Mouse (Mus musculus) erythroblast, embryonic 14.5 days (primary cell): Measurements from ENCODE around the gene Sart3. TPM values are rescaled to one million over a fixed set of nuclear protein-coding genes. Genes with fewer than 3 reads are reported as not detected.
"Not testable (repeated sequence)": the region's sequence is repeated elsewhere in the genome, so short reads cannot be mapped to it uniquely, and the experiment has no call there.

Experiments
- H3K27me3 ChIP-seq: 2 replicates; pipeline ENCODE4 v1.6.1; 2012; ENCODE audit warnings: inconsistent platforms; ENCODE audit not compliant: control insufficient read depth
- H3K36me3 ChIP-seq: 2 replicates; pipeline ENCODE4 v1.6.1; 2012; ENCODE audit warnings: mild to moderate bottlenecking, inconsistent platforms; ENCODE audit not compliant: control insufficient read depth
- H3K4me1 ChIP-seq: 2 replicates; pipeline ENCODE4 v1.6.1; 2012; ENCODE audit warnings: inconsistent platforms; ENCODE audit not compliant: control insufficient read depth
- H3K4me3 ChIP-seq: replicated peaks from 2 replicates; pipeline ENCODE3; 2012; ENCODE audit warnings: moderate library complexity, mild to moderate bottlenecking, inconsistent platforms
- H3K9me3 ChIP-seq: 2 replicates; pipeline ENCODE4 v1.6.1; 2012; ENCODE audit warnings: low read length, inconsistent platforms, mixed read lengths; ENCODE audit not compliant: control insufficient read depth
- GATA1 ChIP-seq: IDR thresholded peaks from 2 replicates; pipeline ENCODE4 v1.6.1; 2012; ENCODE audit warnings: low read length, inconsistent platforms, mixed read lengths
- TAL1 ChIP-seq: IDR thresholded peaks from 3 replicates; pipeline ENCODE4 v1.6.1; 2012; ENCODE audit warnings: low read length, inconsistent platforms, mixed read lengths
- polyA plus RNA-seq: library from polyadenylated mRNA; stranded (reverse); fragments of >175 nt; gene quantifications from 2 replicates; pipeline ENCODE4 v1.2.3, GENCODE M21; 2012

Sart3 gene
- polyA plus RNA-seq, 1 experiment = 2.2 TPM

DNA sequence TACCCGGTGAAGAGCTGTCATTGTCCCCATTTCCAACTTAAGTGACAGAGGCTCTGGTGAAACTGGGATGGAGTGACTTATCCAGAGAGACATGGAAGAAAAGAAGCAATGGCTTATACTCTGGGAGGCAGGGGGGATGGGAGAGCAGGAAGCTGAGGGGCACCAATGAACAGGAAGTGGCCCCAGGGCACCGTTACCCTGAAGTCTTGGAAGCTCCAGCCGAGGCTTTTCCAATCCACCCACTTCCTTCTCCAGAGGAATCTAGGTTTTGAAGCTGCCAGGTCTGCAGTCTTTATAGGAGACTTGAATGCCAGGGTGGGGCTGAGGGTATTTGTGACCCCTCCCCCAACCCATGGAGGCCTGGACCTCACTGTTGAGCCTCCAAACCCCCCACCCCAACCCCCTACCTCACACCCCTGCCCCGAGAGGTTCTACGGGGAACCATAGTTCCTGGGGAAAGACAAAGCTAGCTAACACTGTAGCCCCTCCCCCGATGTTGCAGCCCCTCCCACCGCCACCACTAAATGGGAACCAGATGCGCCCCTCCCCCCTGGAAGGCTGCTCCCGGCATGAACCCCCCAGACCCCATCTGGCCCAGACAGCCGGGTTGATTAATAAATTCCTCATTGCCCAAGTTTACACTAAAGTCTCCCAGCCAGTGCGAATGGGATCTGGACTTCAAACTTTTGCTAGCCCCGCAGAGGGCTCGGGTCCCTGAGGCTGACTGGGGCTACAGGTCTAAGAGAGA lies 24.3 kb upstream of the Sart3 start:
- peaks cover 2% of the 10 kb centered on the region; the same call in 1 of the 2 replicates for H3K4me1 ChIP-seq
- H3K36me3 ChIP-seq = no peaks in the 10 kb centered on the region
- H3K4me3 ChIP-seq = no peak overlapping the region
- peaks cover 3% of the 10 kb centered on the region; the same call in 1 of the 2 replicates for H3K9me3 ChIP-seq
- peaks cover 18% of the 10 kb centered on the region for H3K27me3 ChIP-seq
- TF ChIP-seq TAL1 (no peak), GATA1 (no peak)

DNA sequence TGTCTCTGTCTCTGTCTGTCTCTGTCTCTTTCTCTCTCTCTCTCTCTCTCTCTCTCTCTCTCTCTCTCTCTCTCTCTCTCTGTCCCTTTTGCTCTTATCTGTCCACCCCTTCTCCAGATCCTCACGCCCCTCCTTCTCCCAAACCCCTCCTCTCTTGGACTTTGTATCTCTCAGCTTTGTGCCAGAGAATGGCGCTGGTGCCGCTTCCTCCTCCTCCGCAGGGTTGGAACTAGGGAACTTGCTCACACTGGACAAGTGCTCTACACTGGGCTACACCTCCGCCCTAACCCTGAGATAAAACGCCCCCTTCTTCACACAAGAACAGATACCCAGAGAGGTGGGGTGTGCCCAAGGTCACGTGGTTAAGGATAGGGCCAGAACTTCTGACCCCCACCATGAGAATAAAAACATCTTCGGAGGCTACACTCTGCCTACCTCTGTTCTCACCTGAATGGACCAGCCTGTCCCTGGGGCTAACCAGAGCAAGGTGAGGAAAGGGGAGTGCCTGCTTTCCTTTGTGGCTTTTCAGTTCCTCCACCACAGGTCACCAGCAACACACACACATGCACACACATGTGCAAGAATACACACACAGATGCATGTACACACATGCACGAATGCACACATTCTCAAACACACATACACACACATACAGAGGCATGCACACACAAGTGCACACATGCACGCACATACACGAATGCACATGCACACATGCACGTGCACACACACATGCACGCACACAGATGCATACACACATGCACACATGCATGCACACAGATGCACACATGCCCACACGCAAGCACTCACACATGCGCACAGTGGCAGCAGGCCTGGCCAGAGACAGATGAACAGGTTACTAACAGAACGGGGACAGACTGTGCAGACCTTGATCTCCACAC lies 19.1 kb upstream of the Sart3 start:
- Histone ChIP-seq H3K27me3 (no peaks in the 10 kb centered on the region), H3K4me1 (peaks cover 4% of the 10 kb centered on the region), H3K36me3 (no peaks in the 10 kb centered on the region), H3K9me3 (no peaks in the 10 kb centered on the region), H3K4me3 (no peak overlapping the region)
- no peak; the same call in 2 of the 3 replicates for TF ChIP-seq TAL1
- no peak for TF ChIP-seq GATA1

DNA sequence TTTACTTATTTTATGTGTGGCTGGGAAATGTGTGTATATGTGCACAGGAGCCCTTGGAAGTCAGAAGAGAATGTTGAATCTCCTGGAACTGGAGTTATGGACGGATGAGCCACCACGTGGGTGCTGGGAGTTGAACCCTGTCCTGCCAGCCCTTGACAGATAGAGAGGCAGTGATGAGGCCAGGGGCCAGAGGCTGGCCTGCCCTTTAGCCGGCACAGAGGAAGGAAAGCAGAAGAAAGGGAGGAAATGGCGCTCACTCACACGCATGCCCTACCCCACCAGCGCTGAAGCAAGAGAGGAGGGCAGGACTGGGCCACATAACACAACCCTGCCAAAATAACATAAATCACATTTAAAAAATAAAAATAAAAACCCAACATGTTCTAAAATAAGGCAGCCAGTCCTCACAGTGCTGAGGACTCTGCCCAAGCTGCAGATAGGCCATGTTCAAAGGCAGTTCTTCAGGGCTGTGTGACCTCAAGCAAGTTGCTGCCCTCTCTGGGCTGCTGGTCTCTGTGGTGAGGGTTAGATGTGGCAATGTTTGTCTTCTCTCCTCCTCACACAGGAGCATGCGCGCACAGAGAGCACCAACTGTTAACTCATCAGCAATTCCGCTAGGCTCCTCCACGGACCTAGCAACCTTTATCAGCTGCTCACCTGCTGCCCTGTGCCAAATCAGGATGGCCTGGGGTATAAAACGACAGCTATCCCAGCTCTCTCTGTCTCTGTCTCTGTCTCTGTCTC lies 18.3 kb upstream of the Sart3 start:
- Histone ChIP-seq H3K36me3 (no peaks in the 10 kb centered on the region), H3K9me3 (no peaks in the 10 kb centered on the region), H3K27me3 (no peaks in the 10 kb centered on the region)

DNA sequence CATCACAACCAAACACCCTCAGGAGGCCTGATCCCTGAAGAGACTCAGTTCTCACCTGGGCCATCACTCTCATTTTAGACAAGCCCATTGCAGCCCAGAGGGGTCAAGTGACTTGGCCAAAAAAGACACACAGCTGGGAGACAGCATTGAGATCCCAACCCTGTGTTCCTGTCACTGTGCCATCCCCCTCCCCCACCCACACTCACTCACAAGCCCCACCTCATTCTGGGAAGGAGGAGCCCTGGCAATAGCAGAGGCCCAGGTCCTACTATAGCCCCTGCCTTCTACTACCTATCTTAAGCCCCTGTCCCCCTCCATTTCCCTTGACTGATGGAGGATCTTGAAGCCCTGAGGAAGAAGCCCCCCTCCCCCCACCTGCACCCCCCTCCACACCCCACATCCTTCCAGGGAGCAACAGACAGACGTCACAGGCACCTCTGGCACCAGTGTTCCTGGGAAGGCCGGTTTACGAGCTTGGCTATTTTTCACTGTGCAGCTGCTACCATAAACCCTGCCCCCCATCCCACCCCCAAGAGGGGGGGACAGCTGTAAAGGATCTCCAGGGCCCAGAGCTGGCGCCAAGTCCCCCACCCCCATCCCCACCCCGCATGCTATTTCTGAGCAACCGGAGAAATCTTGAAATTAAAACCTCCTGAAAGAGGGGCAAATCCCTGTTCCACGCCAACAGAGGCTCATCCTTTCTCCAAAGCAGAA lies 16.9 kb upstream of the Sart3 start:
- Histone ChIP-seq H3K27me3 (peaks cover 8% of the 10 kb centered on the region), H3K36me3 (no peaks in the 10 kb centered on the region), H3K4me3 (no peak overlapping the region), H3K9me3 (peaks cover 4% of the 10 kb centered on the region), H3K4me1 (peaks cover 4% of the 10 kb centered on the region)
- TF ChIP-seq GATA1 (no peak), TAL1 (no peak)

More for the DNA sequence above, 18.3 kb upstream of the Sart3 start:
- peaks cover 4% of the 10 kb centered on the region for H3K4me1 ChIP-seq
- no peak overlapping the region for H3K4me3 ChIP-seq
- no peak for TF ChIP-seq TAL1
- no peak for TF ChIP-seq GATA1

DNA sequence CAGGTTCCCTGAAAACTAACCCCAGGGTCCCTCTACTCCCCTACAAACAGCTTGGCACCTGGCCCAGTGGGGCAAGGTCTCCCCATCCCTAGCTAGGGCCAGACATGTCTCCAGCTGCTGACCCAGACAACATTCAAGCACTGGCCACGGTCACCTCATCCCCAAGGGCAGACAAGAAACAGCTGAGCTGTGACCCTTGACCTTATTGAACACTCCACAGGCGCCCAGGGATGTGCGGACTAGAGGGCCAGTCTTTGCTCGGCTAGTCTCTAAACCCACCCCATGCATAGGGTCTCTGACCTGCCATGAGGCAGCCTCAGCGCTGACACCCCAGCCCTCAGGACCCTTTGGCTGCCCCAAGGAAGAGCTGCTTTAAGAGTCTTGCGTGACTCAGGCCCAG lies 16.3 kb upstream of the Sart3 start:
- peaks cover 6% of the 10 kb centered on the region for H3K9me3 ChIP-seq
- no peak overlapping the region for H3K4me3 ChIP-seq
- H3K27me3 ChIP-seq = peaks cover 14% of the 10 kb centered on the region
- no peak for TF ChIP-seq GATA1
- no peak for TF ChIP-seq TAL1
- peaks cover 4% of the 10 kb centered on the region for H3K4me1 ChIP-seq
- H3K36me3 ChIP-seq = no peaks in the 10 kb centered on the region

DNA sequence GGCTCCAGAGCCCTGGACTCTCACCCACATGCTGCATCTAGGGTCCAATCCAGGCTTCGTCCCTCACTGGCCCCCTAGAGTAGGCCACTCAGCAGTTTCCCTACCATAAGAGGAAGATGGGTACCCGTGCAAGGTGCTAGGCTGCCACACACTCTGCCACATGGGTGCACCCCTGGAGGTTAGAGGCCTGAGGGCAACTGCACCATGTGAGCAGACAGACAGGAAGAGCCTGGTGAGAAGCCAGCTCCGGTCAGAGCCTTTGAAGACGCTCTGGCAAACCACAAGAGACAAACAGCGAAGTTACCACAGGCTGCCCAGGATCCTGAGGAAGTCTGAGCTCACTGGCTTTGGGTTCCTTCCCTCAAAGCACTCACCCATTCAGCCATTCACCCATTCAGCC lies 14.7 kb upstream of the Sart3 start:
- Histone ChIP-seq H3K36me3 (no peaks in the 10 kb centered on the region), H3K27me3 (peaks cover 28% of the 10 kb centered on the region), H3K4me3 (no peak overlapping the region), H3K4me1 (peaks cover 4% of the 10 kb centered on the region), H3K9me3 (peaks cover 6% of the 10 kb centered on the region)
- TF ChIP-seq TAL1 (no peak), GATA1 (no peak)

DNA sequence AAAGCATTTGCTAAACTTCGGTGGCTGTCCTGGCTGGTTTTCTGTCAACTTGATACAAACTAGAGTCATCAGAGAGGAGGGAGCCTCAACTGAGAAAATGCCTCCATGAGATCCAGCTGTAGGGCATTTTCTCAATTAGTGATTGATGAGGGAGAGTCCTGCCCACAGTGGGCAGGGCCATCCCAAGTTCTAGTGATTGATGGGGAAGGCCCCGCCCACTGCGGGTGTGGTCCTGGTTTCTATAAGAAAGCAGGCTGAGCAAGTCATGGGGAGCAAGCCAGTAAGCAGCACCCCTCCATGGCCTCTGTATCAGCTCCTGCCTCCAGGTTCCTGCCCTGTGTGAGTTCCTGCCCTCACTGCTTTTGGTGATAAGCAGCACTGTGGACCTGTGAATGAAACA lies 11.8 kb upstream of the Sart3 start:
- peaks cover 28% of the 10 kb centered on the region for H3K27me3 ChIP-seq
- H3K4me3 ChIP-seq, H3K9me3 ChIP-seq, H3K4me1 ChIP-seq, H3K36me3 ChIP-seq: not testable (repeated sequence)

DNA sequence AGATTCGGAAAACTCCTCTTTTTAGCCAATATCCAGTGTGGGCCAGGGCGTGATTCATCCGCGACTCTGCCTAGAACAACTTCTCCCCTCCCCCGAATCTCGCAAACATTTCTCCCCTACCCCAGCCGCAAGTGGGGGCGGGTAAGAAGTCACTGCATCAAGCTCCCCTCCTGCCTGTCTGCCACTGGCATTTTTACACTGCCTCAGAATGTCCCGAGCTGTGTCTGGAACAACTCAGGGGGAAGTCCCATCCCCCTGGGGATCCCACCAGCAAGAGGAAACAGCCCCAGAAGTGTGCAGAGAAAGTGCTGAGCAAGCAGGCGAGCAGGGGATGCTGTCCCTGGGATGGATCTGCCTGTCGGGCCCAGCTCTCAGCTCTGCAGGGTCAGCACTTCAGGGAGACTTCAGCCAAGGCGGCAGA lies 11.3 kb upstream of the Sart3 start:
- Histone ChIP-seq H3K4me1 (no peaks in the 10 kb centered on the region; the same call in 1 of the 2 replicates), H3K27me3 (peaks cover 28% of the 10 kb centered on the region), H3K36me3 (peaks cover 4% of the 10 kb centered on the region), H3K9me3 (peaks cover 6% of the 10 kb centered on the region), H3K4me3 (no peak overlapping the region)
- TF ChIP-seq GATA1 (no peak), TAL1 (no peak)
